Mouse (Mus musculus): ENCODE measurements around the gene Glmn. TPM values are rescaled to one million over a fixed set of nuclear protein-coding genes. Genes with fewer than 3 reads are reported as not detected.

Gene Glmn
- polyA plus RNA-seq, 1 experiment: 0.22 TPM

GRCm38 (mm10) chr5:107547955-107548354, 49.7 kb downstream of the Glmn start:
- no peak overlapping the region for H3K27ac ChIP-seq (ENCODE audit: insufficient read depth, low read depth, low read length)
- no peak for TF ChIP-seq CTCF (IDR thresholded peaks at IDR 0.05; ENCODE audit: extremely low read depth, insufficient read length, insufficient replicate concordance, low read depth, low read length)
- TF ChIP-seq POLR2A (IDR thresholded peaks at IDR 0.05; ENCODE audit: low read depth, low read length): no peak
- no peaks in the 10 kb centered on the region for H3K4me1 ChIP-seq (ENCODE audit: control insufficient read depth, insufficient read depth, insufficient read length, low read length)
- no peaks in the 10 kb centered on the region for H3K36me3 ChIP-seq (ENCODE audit: control insufficient read depth, insufficient read depth, low read length)
- no peaks in the 10 kb centered on the region for H3K27me3 ChIP-seq (ENCODE audit: control insufficient read depth, insufficient read depth, low read length)
- WGBS: 80% methylated on average over 3 of the region's 3 CpGs
- no peak overlapping the region for H3K4me3 ChIP-seq (ENCODE audit: low read depth, low read length)

- Histone ChIP-seq H3K4me1 (ENCODE audit: control insufficient read depth, insufficient read depth, insufficient read length, low read length) (no peaks in the 10 kb centered on the region), H3K4me3 (ENCODE audit: low read depth, low read length) (no peak overlapping the region), H3K36me3 (ENCODE audit: control insufficient read depth, insufficient read depth, low read length) (no peaks in the 10 kb centered on the region), H3K27ac (ENCODE audit: insufficient read depth, low read depth, low read length) (no peak overlapping the region), H3K27me3 (ENCODE audit: control insufficient read depth, insufficient read depth, low read length) (no peaks in the 10 kb centered on the region)
- TF ChIP-seq POLR2A (IDR thresholded peaks at IDR 0.05; ENCODE audit: low read depth, low read length) (no peak), CTCF (IDR thresholded peaks at IDR 0.05; ENCODE audit: extremely low read depth, insufficient read length, insufficient replicate concordance, low read depth, low read length) (no peak)
- 47% methylated on average over 4 of the region's 4 CpGs for WGBS
These were observed 51.8 kb downstream of the Glmn start for GRCm38 (mm10) chr5:107545927-107546326.

GRCm38 (mm10) chr5:107541696-107542095, 56.0 kb downstream of the Glmn start:
- no peak overlapping the region for H3K4me3 ChIP-seq (ENCODE audit: low read depth, low read length)

GRCm38 (mm10) chr5:107534581-107534980, 63.1 kb downstream of the Glmn start, which contains the start of gene 1700028K03Rik:
1700028K03Rik (plus strand) TSS chr5:107534709.
- WGBS: 66% methylated on average over 15 of the region's 15 CpGs
- Histone ChIP-seq H3K27me3 (ENCODE audit: control insufficient read depth, insufficient read depth, low read length) (no peaks in the 10 kb centered on the region), H3K4me3 (ENCODE audit: low read depth, low read length) (peak within 1 kb of the TSS; percentile 30), H3K4me1 (ENCODE audit: control insufficient read depth, insufficient read depth, insufficient read length, low read length) (no peaks in the 10 kb centered on the region), H3K27ac (ENCODE audit: insufficient read depth, low read depth, low read length) (no peak within 1 kb of the TSS), H3K36me3 (ENCODE audit: control insufficient read depth, insufficient read depth, low read length) (no peaks in the 10 kb centered on the region)
- TF ChIP-seq POLR2A (IDR thresholded peaks at IDR 0.05; ENCODE audit: low read depth, low read length) (no peak), CTCF (IDR thresholded peaks at IDR 0.05; ENCODE audit: extremely low read depth, insufficient read length, insufficient replicate concordance, low read depth, low read length) (no peak)

More at GRCm38 (mm10) chr5:107541696-107542095, 56.0 kb downstream of the Glmn start:
- WGBS: 64% methylated on average over 7 of the region's 7 CpGs
- H3K4me1 ChIP-seq (ENCODE audit: control insufficient read depth, insufficient read depth, insufficient read length, low read length): no peaks in the 10 kb centered on the region
- no peak overlapping the region for H3K27ac ChIP-seq (ENCODE audit: insufficient read depth, low read depth, low read length)
- no peaks in the 10 kb centered on the region for H3K27me3 ChIP-seq (ENCODE audit: control insufficient read depth, insufficient read depth, low read length)
- H3K36me3 ChIP-seq (ENCODE audit: control insufficient read depth, insufficient read depth, low read length): no peaks in the 10 kb centered on the region
- TF ChIP-seq POLR2A (IDR thresholded peaks at IDR 0.05; ENCODE audit: low read depth, low read length): no peak
- TF ChIP-seq CTCF (IDR thresholded peaks at IDR 0.05; ENCODE audit: extremely low read depth, insufficient read length, insufficient replicate concordance, low read depth, low read length): no peak

GRCm38 (mm10) chr5:107533590-107533989, 64.1 kb downstream of the Glmn start:
- Histone ChIP-seq H3K27me3 (ENCODE audit: control insufficient read depth, insufficient read depth, low read length) (no peaks in the 10 kb centered on the region), H3K4me1 (ENCODE audit: control insufficient read depth, insufficient read depth, insufficient read length, low read length) (no peaks in the 10 kb centered on the region), H3K27ac (ENCODE audit: insufficient read depth, low read depth, low read length) (no peak overlapping the region), H3K36me3 (ENCODE audit: control insufficient read depth, insufficient read depth, low read length) (no peaks in the 10 kb centered on the region), H3K4me3 (ENCODE audit: low read depth, low read length) (no peak overlapping the region)
- TF ChIP-seq POLR2A (IDR thresholded peaks at IDR 0.05; ENCODE audit: low read depth, low read length) (no peak), CTCF (IDR thresholded peaks at IDR 0.05; ENCODE audit: extremely low read depth, insufficient read length, insufficient replicate concordance, low read depth, low read length) (no peak)
- WGBS: 42% methylated on average over 2 of the region's 2 CpGs

GRCm38 (mm10) chr5:107528856-107529255, 68.8 kb downstream of the Glmn start:
- Histone ChIP-seq H3K4me1 (ENCODE audit: control insufficient read depth, insufficient read depth, insufficient read length, low read length) (no peaks in the 10 kb centered on the region), H3K27ac (ENCODE audit: insufficient read depth, low read depth, low read length) (no peak overlapping the region), H3K4me3 (ENCODE audit: low read depth, low read length) (no peak overlapping the region), H3K27me3 (ENCODE audit: control insufficient read depth, insufficient read depth, low read length) (no peaks in the 10 kb centered on the region), H3K36me3 (ENCODE audit: control insufficient read depth, insufficient read depth, low read length) (no peaks in the 10 kb centered on the region)
- TF ChIP-seq POLR2A (IDR thresholded peaks at IDR 0.05; ENCODE audit: low read depth, low read length) (no peak), CTCF (IDR thresholded peaks at IDR 0.05; ENCODE audit: extremely low read depth, insufficient read length, insufficient replicate concordance, low read depth, low read length) (no peak)
- 89% methylated on average over 3 of the region's 3 CpGs for WGBS

GRCm38 (mm10) chr5:107524281-107524680, 73.4 kb downstream of the Glmn start:
- Histone ChIP-seq H3K36me3 (ENCODE audit: control insufficient read depth, insufficient read depth, low read length) (no peaks in the 10 kb centered on the region), H3K27me3 (ENCODE audit: control insufficient read depth, insufficient read depth, low read length) (no peaks in the 10 kb centered on the region; the same call in 1 of the 2 replicates), H3K4me3 (ENCODE audit: low read depth, low read length) (no peak overlapping the region), H3K4me1 (ENCODE audit: control insufficient read depth, insufficient read depth, insufficient read length, low read length) (no peaks in the 10 kb centered on the region), H3K27ac (ENCODE audit: insufficient read depth, low read depth, low read length) (no peak overlapping the region)
- TF ChIP-seq POLR2A (IDR thresholded peaks at IDR 0.05; ENCODE audit: low read depth, low read length): no peak
- no peak for TF ChIP-seq CTCF (IDR thresholded peaks at IDR 0.05; ENCODE audit: extremely low read depth, insufficient read length, insufficient replicate concordance, low read depth, low read length)
- WGBS: 72% methylated on average over 10 of the region's 10 CpGs
